Mouse (Mus musculus): ENCODE results near the gene Itgb6.

Itgb6 gene

DNA sequence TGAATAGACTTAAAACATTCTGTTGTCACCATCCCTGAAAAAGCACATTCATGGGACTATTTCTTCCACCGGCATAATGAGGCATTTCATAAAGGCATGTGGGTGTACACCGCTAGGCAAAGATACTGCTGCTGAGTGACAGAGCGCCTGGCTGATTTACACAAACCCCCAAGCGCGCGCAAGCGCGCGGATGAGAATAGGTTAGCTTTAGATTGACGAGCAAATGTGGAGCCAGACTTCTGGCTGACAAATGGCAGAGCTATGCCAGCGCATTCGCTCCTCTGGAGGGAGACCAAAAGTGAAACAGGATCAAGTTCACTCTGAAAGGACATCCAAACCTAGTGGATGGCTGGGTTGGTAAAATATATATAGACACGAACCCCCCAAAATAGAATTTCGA is at the start of gene Itgb6:
Gene Itgb6, minus strand, starts transcription at position 130 of the 400 bp plus-strand sequence.
- in situ Hi-C loops (cut with MboI, MseI) = no loop called here

DNA sequence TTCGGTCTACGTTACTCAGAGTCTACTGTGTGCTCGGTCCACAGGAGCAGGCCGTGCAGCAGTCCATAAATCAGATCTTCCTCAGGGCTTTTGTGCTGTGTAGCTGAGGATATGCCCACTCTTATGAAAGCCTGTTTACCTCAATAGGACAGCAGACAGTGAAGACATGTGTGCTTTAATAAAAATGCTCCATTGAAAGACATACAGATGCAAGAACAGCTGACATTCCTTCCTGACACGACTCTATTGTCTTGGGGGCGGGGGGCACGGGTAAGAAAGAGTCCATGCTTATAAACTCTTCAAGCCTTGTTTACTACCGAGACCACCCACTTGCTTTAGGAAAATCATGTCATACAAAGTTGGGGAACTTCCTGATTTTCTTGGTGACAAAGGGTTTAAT is 44.0 kb upstream of the Itgb6 start:
- in situ Hi-C loops (cut with MboI, MseI) = no loop called here

DNA sequence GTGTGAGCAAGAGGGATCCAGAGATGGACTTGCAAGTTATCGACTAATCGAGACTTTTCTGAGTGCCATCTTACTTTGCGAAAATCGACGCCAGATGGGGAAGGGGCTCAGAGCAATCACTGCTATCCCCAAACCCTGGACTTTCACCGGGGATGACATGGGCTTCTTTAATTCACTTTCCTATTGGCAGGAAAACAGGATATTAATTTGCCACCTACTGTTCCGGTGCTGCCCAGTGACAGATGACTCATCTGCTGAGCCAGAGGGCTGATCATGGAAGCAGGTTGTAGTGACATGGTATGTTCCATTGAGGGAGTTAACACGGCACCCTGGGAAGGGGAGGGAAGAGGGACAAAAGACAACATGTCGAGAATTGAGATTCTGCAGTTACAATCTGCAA is 33.8 kb upstream of the Itgb6 start:
- in situ Hi-C loops (cut with MboI, MseI) = loop anchor here (5.0 kb wide), 1 partner anchor 86 kb away; no protein-coding TSS in a partner anchor

DNA sequence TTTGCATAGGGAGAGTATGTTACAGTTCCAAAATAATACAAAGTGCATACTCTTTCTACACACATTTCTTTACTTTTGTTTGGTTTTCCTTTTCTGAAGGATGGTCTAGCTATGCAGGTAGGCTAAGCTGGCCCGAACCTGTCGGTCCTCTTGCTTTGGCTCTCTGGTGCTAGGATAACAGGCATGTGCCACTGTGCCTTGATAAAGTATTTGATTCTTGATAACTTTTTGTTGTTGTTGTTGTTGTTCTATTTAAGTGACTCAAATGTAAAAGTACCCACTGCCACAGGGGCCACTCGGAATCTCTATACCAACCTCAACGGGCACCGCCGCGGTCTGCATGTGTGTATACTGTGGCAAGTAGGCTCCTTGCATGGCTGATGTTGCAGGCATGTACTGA is 32.7 kb upstream of the Itgb6 start:
- in situ Hi-C loops (cut with MboI, MseI) = loop anchor here (5.0 kb wide), 1 partner anchor 87 kb away; no protein-coding TSS in a partner anchor

DNA sequence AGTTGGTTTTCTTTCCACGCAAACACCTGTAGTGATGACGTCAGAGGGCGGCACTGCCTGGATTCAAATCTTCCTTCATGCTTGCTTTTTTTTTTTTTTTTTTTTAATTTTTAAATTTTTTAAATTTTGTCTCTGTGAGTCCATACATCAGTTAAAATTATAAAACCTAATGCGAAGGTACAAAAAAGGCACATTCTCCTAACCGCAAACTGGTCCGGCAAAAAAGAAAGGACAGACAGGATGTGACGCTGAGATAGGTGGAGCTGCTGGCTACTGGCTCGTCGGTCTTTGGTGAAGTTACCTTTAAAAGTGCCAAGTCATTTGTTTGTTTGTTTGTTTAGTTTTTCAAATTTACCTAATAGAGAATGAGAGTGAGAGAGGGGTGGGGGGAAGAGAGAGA is 28.8 kb upstream of the Itgb6 start:
- in situ Hi-C loops (cut with MboI, MseI) = no loop called here

DNA sequence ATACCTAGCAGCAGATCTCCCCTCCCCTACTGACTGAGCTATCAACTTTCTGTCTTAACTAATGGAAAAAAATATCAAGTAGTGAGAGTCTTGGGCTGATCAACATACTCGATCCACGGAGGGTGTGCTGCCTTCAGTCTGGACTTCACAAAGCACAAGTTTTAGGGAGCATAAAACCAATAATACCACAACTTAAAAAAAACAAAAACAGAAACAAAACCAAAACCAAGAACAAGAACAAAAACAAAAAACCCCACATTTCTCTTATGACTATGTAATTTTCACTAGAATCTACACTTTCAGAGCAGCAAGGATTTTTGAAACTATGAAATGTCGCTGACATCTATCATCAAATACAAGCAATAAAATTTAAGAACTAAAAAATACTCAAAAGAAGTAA is 28.1 kb upstream of the Itgb6 start:
- in situ Hi-C loops (cut with MboI, MseI) = no loop called here

DNA sequence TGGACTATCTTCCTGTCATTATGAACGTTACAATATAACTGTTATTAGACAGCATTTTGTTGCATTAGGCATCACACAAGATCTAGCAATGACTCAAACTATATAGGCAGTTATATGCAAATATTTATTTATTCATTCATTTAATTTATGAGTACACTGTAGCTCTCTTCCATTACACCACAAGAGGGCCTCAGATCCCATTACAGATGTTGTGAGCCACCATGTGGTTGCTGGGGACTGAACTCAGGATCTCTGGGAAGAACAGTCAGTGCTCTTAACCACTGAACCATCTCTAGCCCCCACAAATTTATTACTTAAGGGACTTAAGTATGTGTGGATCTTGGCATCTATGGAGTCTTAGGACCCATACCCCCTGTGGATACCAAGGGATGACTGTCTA is 26.1 kb upstream of the Itgb6 start:
- in situ Hi-C loops (cut with MboI, MseI) = loop anchor here (10.0 kb wide), 1 partner anchor 706 kb away; no protein-coding TSS in a partner anchor

DNA sequence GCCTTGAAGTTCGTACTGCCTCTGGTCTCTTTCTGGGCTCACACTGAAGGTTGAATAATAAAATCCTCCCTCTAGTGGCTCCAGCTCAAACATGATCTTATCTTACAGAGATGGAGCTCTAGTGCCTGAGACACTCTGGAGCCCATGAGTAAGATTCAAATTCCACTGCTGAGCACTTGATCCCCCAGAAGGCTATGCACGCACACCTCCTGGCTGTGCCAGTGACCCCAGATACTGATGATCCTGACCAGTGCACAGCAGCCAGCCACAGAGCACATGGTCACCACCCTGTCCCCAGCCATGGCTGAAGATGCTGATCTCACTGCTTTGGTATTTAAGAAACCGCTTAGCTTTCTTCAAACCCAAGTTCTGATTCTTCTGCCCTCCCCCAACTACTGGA is 25.1 kb upstream of the Itgb6 start:
- in situ Hi-C loops (cut with MboI, MseI) = loop anchor here (10.0 kb wide), 1 partner anchor 707 kb away; no protein-coding TSS in a partner anchor

DNA sequence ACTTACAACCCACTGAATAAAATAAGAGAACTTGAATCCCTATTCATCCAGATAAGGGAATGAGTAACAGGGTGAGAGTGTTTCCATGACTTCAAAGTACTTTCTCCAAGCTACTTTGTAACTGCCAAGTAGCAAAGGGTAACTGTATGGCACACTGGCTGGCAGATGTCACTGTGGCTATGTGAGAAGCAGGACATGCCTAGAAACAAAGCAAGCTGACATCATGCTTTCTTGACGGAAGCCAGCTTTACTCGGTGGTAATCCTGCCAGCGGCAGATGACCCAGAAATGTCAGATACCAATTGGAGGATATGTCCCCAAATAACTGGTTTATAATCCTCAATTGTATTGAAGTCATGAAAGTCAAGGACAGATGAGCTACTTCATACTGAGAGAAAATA is 22.2 kb upstream of the Itgb6 start:
- in situ Hi-C loops (cut with MboI, MseI) = loop anchor here (10.0 kb wide), 1 partner anchor 710 kb away; no protein-coding TSS in a partner anchor

DNA sequence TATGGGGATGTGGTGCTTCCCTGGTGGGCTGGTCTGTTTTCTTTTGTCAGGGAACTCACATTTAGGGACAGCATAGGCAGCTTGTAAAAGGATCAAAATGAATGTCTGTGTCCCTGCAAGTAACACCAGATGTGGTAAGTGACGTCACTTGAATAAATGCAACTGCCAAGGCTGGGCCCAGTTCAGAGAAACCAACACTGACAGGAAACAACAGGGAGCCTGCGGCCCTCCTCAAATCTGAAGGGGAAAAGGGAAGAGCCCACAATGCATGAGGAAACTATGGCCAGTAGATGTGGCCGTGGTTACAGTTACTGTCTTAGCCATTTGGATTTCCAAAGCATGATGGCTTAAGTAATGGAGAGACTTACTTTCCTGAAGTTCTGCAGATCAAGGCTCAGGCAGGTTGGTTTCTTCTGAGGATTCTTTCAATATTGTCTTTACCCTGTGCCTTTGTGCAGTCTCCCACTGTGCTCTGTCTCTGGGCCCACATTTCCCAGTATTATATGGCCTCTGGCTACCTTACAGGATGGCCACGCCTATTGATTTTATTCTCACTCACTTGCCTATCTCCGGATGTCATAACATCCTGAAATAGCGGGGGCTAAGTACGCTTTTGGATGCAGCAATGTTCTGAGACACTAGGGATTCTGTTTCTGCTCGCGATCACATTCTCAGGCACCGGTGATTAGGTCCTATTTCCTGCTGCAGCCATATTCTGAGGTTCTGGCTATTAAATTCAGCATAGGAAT is 17.1 kb upstream of the Itgb6 start:
- in situ Hi-C loops (cut with MboI, MseI) = loop anchor here (5.0 to 10.0 kb wide), 3 partner anchors 58 to 715 kb away; no protein-coding TSS in a partner anchor

DNA sequence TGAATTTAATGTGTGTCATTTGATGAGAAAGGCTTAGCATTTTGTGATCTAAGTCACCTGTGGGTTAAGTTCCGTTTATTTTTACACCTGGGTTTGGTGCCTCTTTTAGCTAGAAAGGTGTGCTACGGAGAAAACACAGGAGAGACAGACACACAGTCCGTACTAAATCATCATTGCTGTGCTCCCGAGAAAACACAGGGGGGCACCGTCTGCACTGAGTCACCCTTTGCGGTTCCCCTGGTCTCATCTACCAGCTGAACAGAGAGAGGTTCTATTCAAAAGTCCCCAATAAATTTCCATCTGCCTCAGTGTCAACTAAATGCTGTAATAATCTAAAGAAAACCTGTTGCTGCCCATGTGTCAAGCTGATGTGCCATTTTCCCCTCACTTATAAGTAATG is 8.5 kb upstream of the Itgb6 start:
- in situ Hi-C loops (cut with MboI, MseI) = loop anchor here (10.0 kb wide), 1 partner anchor 554 kb away; no protein-coding TSS in a partner anchor

DNA sequence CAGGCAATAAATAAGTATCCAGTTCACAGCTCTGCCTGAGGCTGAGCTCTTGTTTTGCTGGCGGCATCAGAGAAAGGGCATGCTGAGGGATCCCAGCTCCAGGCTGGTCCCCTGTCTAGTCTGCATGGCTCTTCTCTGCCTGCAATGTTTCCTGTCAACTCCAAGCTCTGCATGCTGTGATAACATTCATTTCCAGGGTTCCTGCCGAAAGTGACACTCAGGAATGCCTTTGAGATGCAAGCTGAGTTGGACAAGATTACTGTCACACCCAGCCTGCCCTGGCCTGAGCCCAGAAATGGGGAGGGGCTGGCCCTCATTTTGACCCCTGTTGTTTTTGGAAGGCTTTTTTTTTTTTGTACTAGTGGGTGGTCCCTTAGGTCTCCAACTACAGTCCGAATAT is 7.6 kb upstream of the Itgb6 start:
- in situ Hi-C loops (cut with MboI, MseI) = loop anchor here (10.0 kb wide), 1 partner anchor 555 kb away; no protein-coding TSS in a partner anchor

DNA sequence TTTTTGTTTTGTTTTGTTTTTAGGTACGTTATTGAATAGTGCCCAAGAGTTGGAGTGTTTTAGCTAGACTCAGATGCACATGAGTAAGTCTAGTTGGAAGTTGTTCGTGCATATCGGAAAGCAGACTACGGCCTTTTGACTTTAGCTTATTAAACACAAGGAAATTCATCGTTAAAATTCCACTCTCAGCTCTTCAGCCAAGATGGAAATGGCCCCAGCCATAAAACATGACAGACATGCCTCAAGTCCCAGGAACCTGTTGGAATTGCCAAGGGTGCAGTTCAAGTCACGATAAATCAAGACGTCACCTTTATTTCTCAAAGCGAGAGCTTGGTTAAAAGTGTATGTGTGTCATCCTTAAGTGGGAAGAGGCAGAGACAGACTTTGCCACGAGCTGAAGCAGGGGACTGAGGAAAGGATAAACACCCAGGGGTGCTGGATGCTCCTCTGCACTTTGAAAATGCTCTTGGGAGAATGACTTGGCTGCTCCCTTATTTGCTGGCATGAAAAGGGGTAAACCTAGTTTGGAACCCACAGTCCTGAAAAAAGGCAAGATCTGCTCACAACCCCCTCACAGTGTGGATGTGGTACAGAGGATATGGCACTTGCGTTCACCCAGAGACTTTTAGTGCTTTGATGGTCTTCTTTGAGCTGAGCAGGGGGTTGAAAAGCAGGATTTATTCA is 6.6 kb upstream of the Itgb6 start:
- in situ Hi-C loops (cut with MboI, MseI) = no loop called here

DNA sequence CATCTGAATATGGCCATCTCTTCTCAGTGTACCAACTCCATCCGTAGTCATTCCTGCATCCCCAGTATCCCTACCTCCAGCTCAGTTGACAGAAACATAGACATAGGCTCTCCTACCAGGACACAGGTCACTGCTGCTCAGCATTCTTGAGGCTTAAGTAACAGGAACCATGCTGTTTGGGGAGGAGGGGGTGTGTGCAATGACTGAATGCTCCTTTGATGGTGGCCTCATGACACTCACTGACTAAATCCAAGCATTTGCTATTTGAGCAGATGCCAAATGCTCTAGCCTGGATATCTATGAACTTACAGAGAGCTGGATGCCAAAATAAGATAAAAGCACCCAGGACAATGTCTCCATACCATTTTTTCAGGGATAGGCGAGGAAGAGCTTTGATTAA is 2.2 kb upstream of the Itgb6 start:
- in situ Hi-C loops (cut with MboI, MseI) = no loop called here

DNA sequence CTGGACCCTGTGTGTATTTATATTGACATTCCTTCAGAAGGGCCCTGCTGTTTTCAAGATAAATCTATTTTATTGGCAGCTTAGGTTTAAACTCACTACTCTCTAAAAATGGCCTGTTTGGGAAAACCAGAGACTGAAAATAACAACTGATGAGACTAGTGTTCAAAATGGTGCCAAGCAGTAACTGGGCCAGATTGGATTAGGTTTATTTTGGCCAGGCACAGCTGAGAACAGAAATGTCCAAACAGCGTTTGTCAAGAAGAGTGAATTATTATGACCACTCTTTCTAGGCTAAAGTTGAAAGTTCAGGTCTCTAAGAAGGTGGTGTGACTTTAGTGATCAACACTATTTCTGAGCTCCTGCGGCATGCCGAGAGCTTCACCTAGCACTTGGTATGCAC is 524 bp upstream of the Itgb6 start:
- in situ Hi-C loops (cut with MboI, MseI) = no loop called here

DNA sequence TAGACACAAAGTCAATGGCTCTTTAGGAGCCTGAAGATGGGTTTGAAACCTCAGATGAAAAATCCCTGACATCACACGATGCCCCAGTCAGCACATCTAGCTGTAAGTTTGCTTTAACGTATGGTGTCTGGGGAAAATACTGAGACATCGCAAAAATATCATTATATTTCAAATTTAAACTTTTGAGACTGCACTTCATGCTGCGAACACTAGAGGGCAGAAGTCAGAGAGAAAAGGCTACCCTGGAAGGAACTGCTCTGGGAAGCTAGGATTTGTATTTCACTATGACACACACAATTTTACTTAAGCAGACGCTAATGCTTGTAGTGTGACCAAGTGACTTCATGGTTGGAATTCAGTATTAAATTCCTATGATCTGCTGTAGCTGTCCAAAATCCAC is 1.5 kb downstream of the Itgb6 start:
- in situ Hi-C loops (cut with MboI, MseI) = no loop called here

DNA sequence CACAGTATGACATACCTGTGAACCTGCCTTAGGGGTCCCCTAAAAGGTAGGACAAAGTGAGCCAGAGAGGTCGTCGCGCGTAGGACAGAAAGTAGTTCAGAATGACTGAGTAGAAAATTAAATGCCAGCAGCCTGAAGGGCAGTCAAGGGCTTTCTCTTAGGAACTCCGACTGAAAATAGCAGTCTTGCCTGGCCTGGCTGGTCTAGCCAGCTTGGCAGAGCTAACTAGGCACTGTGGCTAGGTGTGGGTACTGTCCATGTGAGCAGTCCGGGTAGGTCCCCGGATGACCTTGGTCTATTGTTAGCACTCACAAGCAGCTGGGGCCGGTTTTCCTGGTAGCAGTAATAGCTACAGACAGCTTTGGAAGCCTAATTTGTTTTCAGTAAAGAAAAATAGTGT is 2.2 kb downstream of the Itgb6 start:
- in situ Hi-C loops (cut with MboI, MseI) = no loop called here

DNA sequence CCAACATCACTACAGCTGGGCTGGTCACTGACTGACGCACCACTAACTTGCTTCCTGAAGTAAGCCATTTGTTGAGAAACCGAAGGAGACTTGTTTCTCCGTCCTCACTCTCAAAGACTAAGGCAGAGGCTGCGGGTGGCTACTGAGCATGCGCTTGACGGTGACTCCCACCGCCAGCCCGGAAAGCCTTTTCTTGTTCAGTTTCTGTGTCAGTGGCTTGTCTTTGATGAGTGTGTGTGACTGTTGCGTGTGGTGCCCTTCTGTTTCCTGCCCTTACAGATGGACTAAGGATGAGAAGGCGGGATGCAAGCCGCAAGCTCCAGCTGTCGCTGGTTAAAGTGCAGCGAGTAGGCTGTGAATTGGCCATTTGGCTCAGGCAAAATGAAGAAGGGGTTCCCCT is 5.1 kb downstream of the Itgb6 start:
- in situ Hi-C loops (cut with MboI, MseI) = loop anchor here (10.0 kb wide), 1 partner anchor 737 kb away; no protein-coding TSS in a partner anchor

DNA sequence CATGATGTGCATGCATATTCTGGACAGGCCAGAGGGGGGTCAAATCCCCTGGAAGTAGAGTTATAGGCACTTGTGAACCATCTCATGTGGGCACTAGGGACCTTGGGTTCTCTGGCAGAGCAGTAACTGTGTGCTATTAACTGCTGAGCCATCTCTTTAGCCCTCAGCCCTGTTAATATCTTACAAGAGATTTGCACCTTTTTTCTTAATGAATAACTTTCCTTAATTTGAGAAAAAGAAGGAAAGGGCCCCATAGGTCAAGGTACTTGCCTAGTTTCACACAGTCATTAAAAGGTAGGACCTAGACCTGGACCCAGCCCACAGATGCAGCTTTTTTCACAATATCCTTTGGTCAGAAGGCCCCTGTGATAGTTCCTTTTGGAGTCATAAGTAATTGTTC is 5.9 kb downstream of the Itgb6 start:
- in situ Hi-C loops (cut with MboI, MseI) = loop anchor here (10.0 kb wide), 1 partner anchor 738 kb away; no protein-coding TSS in a partner anchor

DNA sequence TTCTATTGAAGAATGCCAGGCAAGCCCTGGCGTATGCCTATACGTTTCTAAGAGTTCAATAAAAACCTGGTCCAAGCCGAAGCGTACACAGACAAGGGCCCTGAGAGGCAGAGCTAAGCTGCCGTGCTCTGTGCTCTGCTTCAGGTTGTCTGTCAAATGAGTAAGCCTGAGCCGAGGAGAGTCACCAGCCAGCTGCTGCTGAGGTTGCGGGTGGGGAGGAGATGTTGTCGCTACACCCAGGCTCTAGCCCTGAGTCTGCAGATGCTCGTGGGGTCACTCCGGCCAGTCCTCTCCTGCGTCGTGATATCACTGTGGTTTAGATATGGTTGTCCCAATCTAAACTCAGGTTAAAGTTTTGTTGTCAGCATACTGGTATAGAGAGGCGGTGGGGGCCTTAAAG is 6.7 kb downstream of the Itgb6 start:
- in situ Hi-C loops (cut with MboI, MseI) = loop anchor here (10.0 kb wide), 1 partner anchor 739 kb away; no protein-coding TSS in a partner anchor

DNA sequence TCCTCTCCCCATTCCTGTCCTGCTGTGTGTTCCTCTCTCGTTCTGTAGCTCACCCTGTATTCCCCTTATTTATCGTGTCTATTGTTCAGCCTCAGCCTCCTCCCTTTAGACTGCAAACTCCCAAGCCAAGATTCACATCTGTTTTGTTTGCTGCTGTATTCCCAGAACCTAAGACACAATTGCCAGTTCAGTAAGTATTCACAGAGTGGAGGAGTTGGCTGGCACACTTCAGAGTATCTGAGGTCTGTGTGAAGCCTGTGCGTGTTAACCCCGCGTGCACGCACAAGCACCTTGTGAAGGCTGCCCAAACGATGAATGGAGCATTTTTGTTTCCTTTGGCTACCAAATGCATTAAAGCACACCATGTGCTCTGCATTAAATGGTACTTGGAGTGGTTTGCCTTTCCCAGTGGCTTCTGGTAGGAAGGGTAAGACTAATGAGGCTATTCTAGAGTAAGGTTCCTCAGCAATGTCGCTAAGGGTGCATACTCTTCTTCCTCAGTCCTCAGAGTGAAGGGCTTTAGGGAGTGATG is 7.4 kb downstream of the Itgb6 start:
- in situ Hi-C loops (cut with MboI, MseI) = loop anchor here (10.0 kb wide), 1 partner anchor 740 kb away; no protein-coding TSS in a partner anchor

DNA sequence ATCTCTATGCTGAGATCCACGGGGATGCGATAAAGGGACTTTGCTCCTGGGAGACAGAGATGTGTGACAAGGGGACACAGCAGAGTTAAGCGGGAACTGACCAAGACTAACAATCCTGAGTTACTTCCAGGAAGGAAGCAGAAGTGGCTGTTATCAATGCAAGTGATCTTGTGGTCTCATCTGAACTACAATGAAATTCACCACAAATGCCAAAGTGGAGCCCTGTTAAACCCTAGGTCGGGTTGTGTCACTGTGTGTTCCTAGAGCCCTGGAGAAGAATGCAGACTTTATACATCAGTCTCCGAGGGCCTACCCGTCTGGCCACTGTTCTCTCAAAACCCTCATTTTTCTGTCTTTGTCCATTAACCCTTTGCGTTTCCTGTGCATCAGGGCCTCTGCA is 8.0 kb downstream of the Itgb6 start:
- in situ Hi-C loops (cut with MboI, MseI) = loop anchor here (10.0 kb wide), 1 partner anchor 740 kb away; no protein-coding TSS in a partner anchor
